Mouse (Mus musculus): ENCODE results near the gene Rbm46. TPM values are rescaled to one million over a fixed set of nuclear protein-coding genes. Genes with fewer than 3 reads are reported as not detected.

Gene Rbm46
- polyA plus RNA-seq, 1 experiment from 2014 or later: 2.6 TPM

DNA sequence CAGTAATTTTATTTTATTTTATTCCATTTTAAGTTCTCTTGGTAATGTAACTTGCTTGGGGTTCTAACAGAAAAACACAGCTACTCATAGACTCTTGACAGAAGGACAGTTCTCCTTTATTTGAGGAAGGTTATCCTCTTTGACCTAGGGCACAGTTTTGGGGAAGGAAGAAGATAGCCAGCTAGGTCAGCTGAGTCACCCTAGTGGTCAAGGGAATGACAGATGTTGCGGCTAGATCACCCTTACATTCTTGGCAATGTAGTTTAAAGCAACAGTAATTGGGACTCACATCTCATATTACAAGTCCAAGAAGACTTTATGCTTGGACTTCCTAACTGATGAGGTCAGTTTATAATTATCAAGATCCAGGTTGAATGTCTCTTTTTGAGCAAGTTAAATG lies 82.6 kb downstream of the Rbm46 start:
- WGBS: 60% methylated on average over 1 of the region's 1 CpGs
- no peaks in the 10 kb centered on the region for H3K27me3 ChIP-seq (ENCODE audit: insufficient read depth, low read length)
- H3K4me1 ChIP-seq (ENCODE audit: insufficient read depth, low read length): no peaks in the 10 kb centered on the region
- H3K4me3 ChIP-seq (ENCODE audit: low read length): no peak overlapping the region
- H3K4me2 ChIP-seq (replicated peaks; ENCODE audit: low read depth, low read length): no peak overlapping the region
- H3K9ac ChIP-seq (replicated peaks; ENCODE audit: low read length): no peak overlapping the region
- ATAC-seq (ENCODE audit: low FRiP score, low TSS enrichment): no peak
- no peak overlapping the region for H3K27ac ChIP-seq (ENCODE audit: low read length)
- H3K36me3 ChIP-seq (ENCODE audit: insufficient read depth, low read length): no peaks in the 10 kb centered on the region
- no peaks in the 10 kb centered on the region for H3K9me3 ChIP-seq (ENCODE audit: low read length)

DNA sequence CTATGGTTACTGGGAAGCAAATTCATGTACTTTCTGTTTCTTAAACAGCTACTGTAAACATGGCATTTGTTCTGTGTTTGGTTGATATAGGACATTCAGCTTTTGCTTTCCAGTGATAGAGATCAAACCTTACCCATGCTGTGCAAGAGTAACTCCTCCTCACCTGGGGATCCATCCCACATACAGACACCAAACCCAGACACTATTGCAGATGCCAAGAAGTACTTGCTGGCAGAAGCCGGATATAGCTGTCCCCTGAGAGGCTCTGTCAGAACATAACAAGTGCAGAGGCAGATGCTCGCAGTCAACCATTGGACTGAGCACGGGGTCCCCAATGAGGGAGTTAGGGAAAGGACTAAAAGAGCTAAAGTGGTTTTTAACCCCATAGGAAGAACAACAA lies 84.6 kb downstream of the Rbm46 start:
- Histone ChIP-seq H3K4me2 (replicated peaks; ENCODE audit: low read depth, low read length) (no peak overlapping the region), H3K27ac (ENCODE audit: low read length) (no peak overlapping the region), H3K27me3 (ENCODE audit: insufficient read depth, low read length) (no peaks in the 10 kb centered on the region), H3K9ac (replicated peaks; ENCODE audit: low read length) (no peak overlapping the region), H3K9me3 (ENCODE audit: low read length) (no peaks in the 10 kb centered on the region), H3K4me3 (ENCODE audit: low read length) (no peak overlapping the region), H3K4me1 (ENCODE audit: insufficient read depth, low read length) (no peaks in the 10 kb centered on the region), H3K36me3 (ENCODE audit: insufficient read depth, low read length) (no peaks in the 10 kb centered on the region)
- WGBS: 92% methylated on average over 3 of the region's 3 CpGs
- no peak for ATAC-seq (ENCODE audit: low FRiP score, low TSS enrichment)

Other genes with a start within 250 kb of the Rbm46 start
- gene Lrat, start 27.5 kb upstream of the Rbm46 start, polyA plus RNA-seq (2015; fragmentation: Nextera tagmentation; extraction: Ambion mirVana): 0.05 and 0.08 TPM in 2 replicates
- 2.0 and 2.6 TPM in 2 replicates for gene Fgg, start 131.2 kb upstream of the Rbm46 start, polyA plus RNA-seq (2015; fragmentation: Nextera tagmentation; extraction: Ambion mirVana)
- 3.2 and 4.3 TPM in 2 replicates for gene Fga, start 149.6 kb upstream of the Rbm46 start, polyA plus RNA-seq (2015; fragmentation: Nextera tagmentation; extraction: Ambion mirVana)
- 3.2 and 3.6 TPM in 2 replicates for gene Fgb, start 173.4 kb upstream of the Rbm46 start, polyA plus RNA-seq (2015; fragmentation: Nextera tagmentation; extraction: Ambion mirVana)
- 103 and 108 TPM in 2 replicates for gene Plrg1, start 179.0 kb upstream of the Rbm46 start, polyA plus RNA-seq (2015; fragmentation: Nextera tagmentation; extraction: Ambion mirVana)